7 mouse cellular contexts compared by ENCODE assay signal in the genomic region with DNA sequence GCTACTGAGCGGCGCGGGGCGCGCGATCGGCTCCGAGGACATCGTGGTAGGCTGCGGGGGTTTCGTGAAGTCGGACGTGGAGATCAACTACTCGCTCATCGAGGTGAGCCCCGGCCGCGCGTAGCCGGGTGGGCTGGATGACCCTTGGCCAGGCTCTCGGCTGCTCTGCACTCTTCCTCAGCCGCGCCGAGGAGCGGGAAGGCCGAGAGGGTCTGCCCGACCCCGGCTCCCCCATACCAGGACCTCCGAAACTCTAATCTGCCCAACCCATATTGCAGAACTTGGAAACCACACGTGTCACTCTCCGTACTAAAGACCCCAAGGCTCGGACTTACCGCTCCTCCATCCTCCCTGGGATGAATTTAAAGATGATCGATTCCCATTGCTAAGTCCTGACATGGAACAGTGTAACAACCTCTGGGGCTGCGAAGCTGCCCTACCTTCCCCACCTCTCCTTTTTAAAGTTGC. TPM values are rescaled to one million over a fixed set of nuclear protein-coding genes. Genes with fewer than 3 reads are reported as not detected.
DNase-seq lines count a peak whose midpoint lies in the region; ATAC-seq and TF ChIP-seq lines count a peak whose summit lies in the region.

No protein-coding gene starts in this region.

- WGBS in forebrain, embryonic 10.5 days: under 1% methylated on average over 35 of the region's 35 CpGs
- WGBS in limb, embryonic 14.5 days: 1% methylated on average over 28 of the region's 35 CpGs
- WGBS in stomach, embryonic 16.5 days: under 1% methylated on average over 35 of the region's 35 CpGs

- peak overlapping the region; percentile 98 for H3K4me3 ChIP-seq in megakaryocyte, embryonic 14.5 days (replicated peaks)
- H3K4me3 ChIP-seq in forebrain, embryonic 10.5 days: peak overlapping the region; percentile 80
- peak overlapping the region; percentile 90 for H3K4me3 ChIP-seq in limb, embryonic 14.5 days (replicated peaks; ENCODE audit: low read length)
- peak overlapping the region; percentile 85 for H3K4me3 ChIP-seq in stomach, embryonic 16.5 days (replicated peaks; ENCODE audit: low read length)

- peaks cover 72% of the 10 kb centered on the region for H3K4me1 ChIP-seq in megakaryocyte, embryonic 14.5 days
- H3K4me1 ChIP-seq in forebrain, embryonic 10.5 days: peaks cover 45% of the 10 kb centered on the region
- peaks cover 10% of the 10 kb centered on the region; the same call in 1 of the 2 replicates for H3K4me1 ChIP-seq in limb, embryonic 14.5 days (ENCODE audit: control insufficient read depth, insufficient read depth, low read length)
- peaks cover 10% of the 10 kb centered on the region for H3K4me1 ChIP-seq in stomach, embryonic 16.5 days (ENCODE audit: control insufficient read depth, insufficient read depth, low read length)

- no peak for TF ChIP-seq POLR2A in limb, embryonic 14.5 days (IDR thresholded peaks at IDR 0.05; ENCODE audit: borderline replicate concordance, extremely low read depth, insufficient read depth, insufficient read length)

- H3K27ac ChIP-seq in forebrain, embryonic 10.5 days: peak overlapping the region; percentile 88
- no peak overlapping the region for H3K27ac ChIP-seq in limb, embryonic 14.5 days (replicated peaks; ENCODE audit: low read depth, low read length)
- no peak overlapping the region for H3K27ac ChIP-seq in stomach, embryonic 16.5 days (ENCODE audit: low read length)

- no peak for DNase-seq in forebrain, embryonic 10.5 days (ENCODE audit: extremely low spot score, low spot score)
- no peak for DNase-seq in limb, embryonic 14.5 days (ENCODE audit: low spot score)
- no peak for DNase-seq in urinary bladder, postnatal 10 days (ENCODE audit: low spot score)
- no peak for DNase-seq in cerebellum, postnatal 14 days

- peaks cover 30% of the 10 kb centered on the region for H3K36me3 ChIP-seq in megakaryocyte, embryonic 14.5 days (replicated peaks; ENCODE audit: low read length)
- H3K36me3 ChIP-seq in forebrain, embryonic 10.5 days (replicated peaks): peaks cover 17% of the 10 kb centered on the region
- peaks cover 9% of the 10 kb centered on the region; the same call in 1 of the 2 replicates for H3K36me3 ChIP-seq in limb, embryonic 14.5 days (ENCODE audit: control insufficient read depth, insufficient read depth, low read length)
- no peaks in the 10 kb centered on the region for H3K36me3 ChIP-seq in stomach, embryonic 16.5 days (ENCODE audit: control insufficient read depth, insufficient read depth, low read length)

- H3K9me3 ChIP-seq in megakaryocyte, embryonic 14.5 days: no peaks in the 10 kb centered on the region
- no peaks in the 10 kb centered on the region for H3K9me3 ChIP-seq in forebrain, embryonic 10.5 days
- H3K9me3 ChIP-seq in limb, embryonic 14.5 days (ENCODE audit: control insufficient read depth, low read length): no peaks in the 10 kb centered on the region
- H3K9me3 ChIP-seq in stomach, embryonic 16.5 days (replicated peaks; ENCODE audit: control insufficient read depth, low read length): no peaks in the 10 kb centered on the region

- no peak for ATAC-seq in megakaryocyte, adult 5-6 weeks (ENCODE audit: poor library complexity, severe bottlenecking)
- no peak for ATAC-seq in limb, embryonic 14.5 days (ENCODE audit: low FRiP score, low read depth)
- no peak for ATAC-seq in stomach, embryonic 16.5 days (ENCODE audit: insufficient read depth, low FRiP score)

- peak overlapping the region; percentile 84 for H3K4me2 ChIP-seq in limb, embryonic 14.5 days (replicated peaks; ENCODE audit: low read depth, low read length, severe bottlenecking)
- peak overlapping the region; percentile 92 for H3K4me2 ChIP-seq in stomach, embryonic 16.5 days (ENCODE audit: low read depth, low read length)

- H3K27me3 ChIP-seq in megakaryocyte, embryonic 14.5 days (replicated peaks): peaks cover 2% of the 10 kb centered on the region
- H3K27me3 ChIP-seq in forebrain, embryonic 10.5 days (ENCODE audit: poor library complexity, severe bottlenecking): no peaks in the 10 kb centered on the region; the same call in 1 of the 2 replicates
- H3K27me3 ChIP-seq in limb, embryonic 14.5 days (ENCODE audit: control insufficient read depth, insufficient read depth, low read length): no peaks in the 10 kb centered on the region
- H3K27me3 ChIP-seq in stomach, embryonic 16.5 days (ENCODE audit: control insufficient read depth, insufficient read depth, low read length): no peaks in the 10 kb centered on the region

- peak overlapping the region; percentile 77 for H3K9ac ChIP-seq in limb, embryonic 14.5 days (ENCODE audit: low read depth, low read length, severe bottlenecking)
- peak overlapping the region; percentile 89 for H3K9ac ChIP-seq in stomach, embryonic 16.5 days (ENCODE audit: low read length)

RNA-seq across cellular contexts. Expression of gene Nomo1, which starts 0.4 kb away (rescaled TPM):
- 172 and 218 TPM in 2 replicates for polyA plus RNA-seq in megakaryocyte, embryonic 14.5 days (2012; ENCODE audit: insufficient read depth, low replicate concordance)
- total RNA-seq in megakaryocyte, adult 5-6 weeks (2015): 11.9 and 12.5 TPM in 2 replicates
- 15.4 and 16.9 TPM in 2 replicates for total RNA-seq in megakaryocyte, adult 5-6 weeks (2017)
- 33.7 and 33.8 TPM in 2 replicates for polyA plus RNA-seq in forebrain, embryonic 10.5 days (2016; fragmentation: Nextera tagmentation; extraction: Ambion mirVana)
- polyA plus RNA-seq in limb, embryonic 14.5 days (2012; rRNA removed): 38.8 and 39.5 TPM in 2 replicates
- polyA plus RNA-seq in limb, embryonic 14.5 days (2014; fragmentation: Nextera tagmentation; extraction: Ambion mirVana): 21.2 and 22.1 TPM in 2 replicates
- polyA plus RNA-seq in stomach, embryonic 16.5 days (2015; fragmentation: Nextera tagmentation; extraction: Ambion mirVana): 46.5 and 47.2 TPM in 2 replicates

RNA-seq across cellular contexts. Expression of gene Abcc6, which starts 3.8 kb away (rescaled TPM):
- polyA plus RNA-seq in megakaryocyte, embryonic 14.5 days (2012; ENCODE audit: insufficient read depth, low replicate concordance): not detected in 2 replicates
- not detected in 2 replicates for total RNA-seq in megakaryocyte, adult 5-6 weeks (2015)
- total RNA-seq in megakaryocyte, adult 5-6 weeks (2017): not detected in 2 replicates
- 0.10 and 0.33 TPM in 2 replicates for polyA plus RNA-seq in forebrain, embryonic 10.5 days (2016; fragmentation: Nextera tagmentation; extraction: Ambion mirVana)
- polyA plus RNA-seq in limb, embryonic 14.5 days (2012; rRNA removed): 1.2 and 2.2 TPM in 2 replicates
- 0.18 and 0.30 TPM in 2 replicates for polyA plus RNA-seq in limb, embryonic 14.5 days (2014; fragmentation: Nextera tagmentation; extraction: Ambion mirVana)
- 1.6 and 2.7 TPM in 2 replicates for polyA plus RNA-seq in stomach, embryonic 16.5 days (2015; fragmentation: Nextera tagmentation; extraction: Ambion mirVana)
